Mouse (Mus musculus): ENCODE results near the gene Lbr.

The Lbr gene

GRCm38 (mm10) chr1:181842781-181843180 is at the start of gene Lbr:
TSS of gene Lbr (minus strand) at chr1:181843046.
- peak; percentile 46 to 49 for DNase-seq (ENCODE audit: low read depth in 2 of 2, low spot score in 2 of 2)

GRCm38 (mm10) chr1:181889670-181890069 is 46.8 kb upstream of the Lbr start:
- no peak for DNase-seq (ENCODE audit: low read depth in 2 of 2, low spot score in 2 of 2)

GRCm38 (mm10) chr1:181888801-181889200 is 46.0 kb upstream of the Lbr start:
- peak; percentile 88 to 93 for DNase-seq (ENCODE audit: low read depth in 2 of 2, low spot score in 2 of 2)

GRCm38 (mm10) chr1:181881532-181881931 is 38.7 kb upstream of the Lbr start:
- peak; percentile 56 to 66 for DNase-seq (ENCODE audit: low read depth in 2 of 2, low spot score in 2 of 2)

- DNase-seq (ENCODE audit: low read depth in 2 of 2, low spot score in 2 of 2), result no peak
These were observed 38.0 kb upstream of the Lbr start for GRCm38 (mm10) chr1:181880752-181881325.

- no peak for DNase-seq (ENCODE audit: low read depth in 2 of 2, low spot score in 2 of 2)
These were observed 35.6 kb upstream of the Lbr start for GRCm38 (mm10) chr1:181878436-181878835.

GRCm38 (mm10) chr1:181877088-181877487 is 34.2 kb upstream of the Lbr start:
- no peak for DNase-seq (ENCODE audit: low read depth in 2 of 2, low spot score in 2 of 2)

GRCm38 (mm10) chr1:181876656-181877055 is 33.8 kb upstream of the Lbr start:
- no peak for DNase-seq (ENCODE audit: low read depth in 2 of 2, low spot score in 2 of 2)

- DNase-seq (ENCODE audit: low read depth in 2 of 2, low spot score in 2 of 2), result no peak
These were observed 30.5 kb upstream of the Lbr start for GRCm38 (mm10) chr1:181873086-181873920.

- no peak for DNase-seq (ENCODE audit: low read depth in 2 of 2, low spot score in 2 of 2)
These were observed 29.8 kb upstream of the Lbr start for GRCm38 (mm10) chr1:181872639-181873038.

- DNase-seq (ENCODE audit: low read depth in 2 of 2, low spot score in 2 of 2), result no peak
These were observed 23.8 kb upstream of the Lbr start for GRCm38 (mm10) chr1:181866429-181867280.

- DNase-seq (ENCODE audit: low read depth in 2 of 2, low spot score in 2 of 2), result no peak
These were observed 23.0 kb upstream of the Lbr start for GRCm38 (mm10) chr1:181865863-181866216.

GRCm38 (mm10) chr1:181864971-181865862 is 22.4 kb upstream of the Lbr start:
- no peak for DNase-seq (ENCODE audit: low read depth in 2 of 2, low spot score in 2 of 2)

GRCm38 (mm10) chr1:181863431-181863830 is 20.6 kb upstream of the Lbr start:
- no peak for DNase-seq (ENCODE audit: low read depth in 2 of 2, low spot score in 2 of 2)

GRCm38 (mm10) chr1:181862676-181863374 is 20.0 kb upstream of the Lbr start:
- DNase-seq (ENCODE audit: low read depth in 2 of 2, low spot score in 2 of 2), result no peak

GRCm38 (mm10) chr1:181861181-181861902 is 18.5 kb upstream of the Lbr start:
- DNase-seq (ENCODE audit: low read depth in 2 of 2, low spot score in 2 of 2), result no peak

- DNase-seq (ENCODE audit: low read depth in 2 of 2, low spot score in 2 of 2), result peak; percentile 76 to 83
These were observed 17.8 kb upstream of the Lbr start for GRCm38 (mm10) chr1:181860659-181861058.

- no peak for DNase-seq (ENCODE audit: low read depth in 2 of 2, low spot score in 2 of 2)
These were observed 13.5 kb upstream of the Lbr start for GRCm38 (mm10) chr1:181856329-181856728.

- DNase-seq (ENCODE audit: low read depth in 2 of 2, low spot score in 2 of 2), result no peak
These were observed 12.0 kb upstream of the Lbr start for GRCm38 (mm10) chr1:181854829-181855228.
